Mouse (Mus musculus): ENCODE data around the gene Sec22c.

GRCm38 (mm10) chr9:121671300-121671699, 34.0 kb downstream of the Sec22c start:
- TF ChIP-seq CTCF (IDR thresholded peaks at IDR 0.05; ENCODE audit: control insufficient read depth, insufficient read depth, insufficient replicate concordance, low read depth, low read length), result peak; percentile 65; the same call in 1 of the 2 replicates
- TF ChIP-seq POLR2A (IDR thresholded peaks at IDR 0.05; ENCODE audit: control insufficient read depth, low read depth, low read length), result no peak

Data from testis, adult 2 months (tissue).